Mouse (Mus musculus) adrenal gland, postnatal 25 days (tissue): ENCODE data around the gene Efcab7. TPM values are rescaled to one million over a fixed set of nuclear protein-coding genes. Genes with fewer than 3 reads are reported as not detected.

Experiments
- DNase-seq: peaks from one replicate; pipeline ENCODE4 v3.0.0; 2021; ENCODE audit warnings: mixed read lengths
- total RNA-seq: library from RNA; stranded (reverse); gene quantifications from 2 replicates; pipeline ENCODE4 v1.2.3, GENCODE M21; 2021

Gene Efcab7
- total RNA-seq, 1 experiment from 2014 or later: 7.7 TPM

- DNase-seq: no peak
Observed at GRCm38 (mm10) chr4:99944606-99945005, 115.6 kb downstream of the Efcab7 start.

- DNase-seq: no peak
Observed at GRCm38 (mm10) chr4:99945011-99945410, 116.0 kb downstream of the Efcab7 start.

- no peak for DNase-seq
Observed at GRCm38 (mm10) chr4:99946516-99946915, 117.5 kb downstream of the Efcab7 start.

- no peak for DNase-seq
Observed at GRCm38 (mm10) chr4:99947192-99947591, 118.2 kb downstream of the Efcab7 start.

- DNase-seq: no peak
Observed at GRCm38 (mm10) chr4:99947896-99948295, 118.9 kb downstream of the Efcab7 start.

GRCm38 (mm10) chr4:99953904-99954303 lies 124.9 kb downstream of the Efcab7 start:
- DNase-seq: no peak

GRCm38 (mm10) chr4:99955396-99955795 lies 126.4 kb downstream of the Efcab7 start:
- DNase-seq: no peak

- DNase-seq: no peak
Observed at GRCm38 (mm10) chr4:99957186-99957585, 128.2 kb downstream of the Efcab7 start.

GRCm38 (mm10) chr4:99958084-99958815 lies 129.3 kb downstream of the Efcab7 start:
- DNase-seq: no peak

- DNase-seq: no peak
Observed at GRCm38 (mm10) chr4:99959308-99959707, 130.3 kb downstream of the Efcab7 start.

Other genes starting within 250 kb of the Efcab7 start
- gene Foxd3, start 172.9 kb upstream of the Efcab7 start, total RNA-seq: 0.49 and 1.0 TPM in 2 replicates
- gene Alg6, start 113.5 kb upstream of the Efcab7 start, total RNA-seq: 10.5 and 13.9 TPM in 2 replicates
- gene Pgm1, start 100.2 kb downstream of the Efcab7 start, total RNA-seq: 89.3 and 100 TPM in 2 replicates
- 7.0 and 9.1 TPM in 2 replicates for gene Itgb3bp, start 100.6 kb downstream of the Efcab7 start, total RNA-seq